Mouse (Mus musculus) kidney, adult 11 months (tissue): ENCODE data around the gene Ube2a.

Source experiments
- DNase-seq: peaks from one replicate; pipeline ENCODE4 v3.0.0; 2022

Gene Ube2a

DNA sequence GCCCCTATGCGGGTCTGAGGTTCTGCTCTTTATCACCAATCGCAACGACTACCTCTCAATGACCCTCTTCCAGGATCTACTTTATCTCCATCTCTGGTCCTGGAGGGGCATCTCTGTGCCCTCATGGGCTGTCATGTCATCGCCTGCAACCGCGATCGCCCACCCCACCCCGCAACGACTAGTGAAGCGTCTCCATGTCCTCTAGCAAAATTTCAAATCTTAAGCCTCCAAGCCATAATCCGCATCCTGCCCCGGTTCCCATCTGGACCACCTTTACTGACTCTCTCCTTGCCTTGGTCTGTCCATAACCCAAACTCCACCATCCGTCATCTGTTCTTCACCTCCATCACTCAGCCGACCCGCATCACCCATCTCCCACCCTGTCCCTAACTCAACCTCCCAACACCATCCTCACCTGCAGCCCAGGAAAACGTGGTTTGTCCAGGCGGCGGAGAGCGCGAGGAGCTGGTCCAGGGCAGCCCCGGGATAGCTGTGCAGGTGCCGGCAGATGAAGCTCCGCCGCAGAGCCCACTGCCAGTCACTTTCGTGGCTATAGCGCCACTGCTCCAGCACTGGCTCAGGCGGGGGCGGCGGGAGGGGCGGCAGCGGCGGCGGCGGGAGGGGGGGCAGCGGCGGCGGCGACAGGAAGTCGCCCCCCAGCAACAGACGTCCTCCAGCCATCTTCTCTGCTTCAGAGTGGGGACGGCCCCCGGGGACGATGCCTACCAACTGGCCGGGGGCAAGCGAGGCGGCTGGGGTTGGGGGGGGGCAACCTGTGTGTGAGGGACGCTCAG, 28.8 kb downstream of the Ube2a start, which contains the start of gene Nkrf:
Gene Nkrf (minus strand): TSS at position 579 of the 794 bp plus-strand sequence.
- DNase-seq = peak; percentile 6

- DNase-seq = peak; percentile 91
Observed at GRCm38 (mm10) chrX:36903115-36903768, 29.5 kb downstream of the Ube2a start.

DNA sequence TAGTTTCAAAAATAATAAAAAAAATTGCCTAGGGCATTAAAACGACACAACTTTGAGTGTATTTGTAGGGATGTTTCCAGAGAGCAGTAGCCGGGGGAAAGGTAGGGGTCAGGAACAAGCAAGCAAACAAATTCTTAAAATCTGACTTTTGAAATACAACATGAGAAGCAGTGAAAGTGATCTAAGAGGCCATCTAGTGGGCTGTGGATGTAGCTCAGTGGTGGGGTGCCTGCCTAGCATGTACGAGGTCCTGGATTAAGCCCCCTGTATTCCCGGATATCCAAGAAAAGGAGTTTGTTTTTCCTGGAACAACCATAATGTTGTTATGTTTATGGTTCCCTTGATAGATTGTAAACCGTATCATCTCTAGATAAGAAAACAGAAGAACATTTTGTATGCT, 32.8 kb downstream of the Ube2a start:
- no peak for DNase-seq

DNA sequence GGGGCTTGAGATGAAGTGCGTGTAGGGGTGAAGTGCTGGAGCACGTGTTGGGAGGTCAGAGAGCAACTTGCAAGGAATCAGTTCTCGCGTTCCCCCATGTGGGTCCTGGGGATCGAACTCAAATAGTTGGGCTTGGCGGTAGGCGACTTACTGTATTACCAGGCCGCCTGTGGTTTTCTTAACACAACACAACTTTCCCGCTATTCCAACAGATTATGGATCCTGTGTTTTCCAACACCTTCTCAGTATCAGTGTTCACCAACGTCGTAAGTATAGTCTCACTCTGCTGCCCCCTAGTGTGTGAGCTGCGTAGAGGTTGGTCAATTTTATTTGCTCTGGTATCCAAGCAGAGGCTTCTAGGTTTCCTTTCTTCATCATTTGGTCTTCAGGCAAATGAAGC, 37.6 kb downstream of the Ube2a start:
- DNase-seq = peak; percentile 18

GRCm38 (mm10) chrX:36917749-36918148, 44.0 kb downstream of the Ube2a start:
- DNase-seq = no peak

- DNase-seq = no peak
Observed at GRCm38 (mm10) chrX:36921346-36921745, 47.6 kb downstream of the Ube2a start.

GRCm38 (mm10) chrX:36928791-36929190, 55.1 kb downstream of the Ube2a start:
- DNase-seq = no peak

DNA sequence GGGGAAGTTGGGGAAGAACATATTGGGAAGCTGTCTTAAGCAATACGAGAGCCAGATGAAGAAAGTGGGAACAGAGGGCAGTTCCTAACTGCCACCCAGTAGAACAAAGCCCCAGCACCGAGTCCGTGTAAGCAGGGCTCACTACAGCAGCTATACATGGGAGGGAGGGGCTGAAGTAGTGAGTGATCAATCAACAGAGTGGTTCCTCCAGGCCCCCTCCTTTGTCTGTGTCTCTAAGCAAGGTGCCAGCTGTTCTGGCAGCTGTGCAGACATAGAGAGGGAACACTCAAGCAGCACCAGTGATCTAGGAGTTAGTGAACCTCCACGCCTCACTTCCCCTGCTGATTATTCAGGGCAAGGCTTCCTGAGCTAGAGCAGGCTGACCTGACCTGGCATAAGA, 56.0 kb downstream of the Ube2a start:
- DNase-seq = no peak

- no peak for DNase-seq
Observed at GRCm38 (mm10) chrX:36930574-36930973, 56.9 kb downstream of the Ube2a start.
